Mouse (Mus musculus): ENCODE results near the gene Atl2. TPM values are rescaled to one million over a fixed set of nuclear protein-coding genes. Genes with fewer than 3 reads are reported as not detected.

The Atl2 gene
- polyA plus RNA-seq, 1 experiment from 2014 or later, result 31.7 TPM

- H3K4me3 ChIP-seq, result no peak overlapping the region
- ATAC-seq (ENCODE audit: insufficient number of reproducible peaks, low FRiP score), result no peak
- no peaks in the 10 kb centered on the region for H3K4me1 ChIP-seq (replicated peaks)
- no peaks in the 10 kb centered on the region for H3K9me3 ChIP-seq (replicated peaks)
- no peak overlapping the region for H3K9ac ChIP-seq
- 97% methylated on average over 2 of the region's 2 CpGs for WGBS
- peaks cover 26% of the 10 kb centered on the region for H3K36me3 ChIP-seq
- H3K4me2 ChIP-seq, result no peak overlapping the region
- H3K27ac ChIP-seq (ENCODE audit: poor library complexity, severe bottlenecking), result no peak overlapping the region
- peaks cover 5% of the 10 kb centered on the region; the same call in 1 of the 2 replicates for H3K27me3 ChIP-seq (replicated peaks)
Measured at GRCm38 (mm10) chr17:79846182-79846581, 49.7 kb downstream of the Atl2 start.

- H3K27ac ChIP-seq (ENCODE audit: poor library complexity, severe bottlenecking), result no peak overlapping the region
- H3K9ac ChIP-seq, result no peak overlapping the region
- no peaks in the 10 kb centered on the region for H3K4me1 ChIP-seq (replicated peaks)
- H3K27me3 ChIP-seq (replicated peaks), result peaks cover 5% of the 10 kb centered on the region; the same call in 1 of the 2 replicates
- H3K4me3 ChIP-seq, result no peak overlapping the region
- peaks cover 23% of the 10 kb centered on the region for H3K36me3 ChIP-seq
- H3K9me3 ChIP-seq (replicated peaks), result no peaks in the 10 kb centered on the region
- 77% methylated on average over 2 of the region's 2 CpGs for WGBS
- H3K4me2 ChIP-seq, result no peak overlapping the region
- no peak for ATAC-seq (ENCODE audit: insufficient number of reproducible peaks, low FRiP score)
Measured at GRCm38 (mm10) chr17:79845695-79846094, 50.2 kb downstream of the Atl2 start.

- no peak overlapping the region for H3K27ac ChIP-seq (ENCODE audit: poor library complexity, severe bottlenecking)
Measured at GRCm38 (mm10) chr17:79840254-79841238, 55.4 kb downstream of the Atl2 start.

GRCm38 (mm10) chr17:79836978-79837377 is 58.9 kb downstream of the Atl2 start:
- 50% methylated on average over 7 of the region's 7 CpGs for WGBS
- Histone ChIP-seq H3K27ac (ENCODE audit: poor library complexity, severe bottlenecking) (no peak overlapping the region), H3K9me3 (replicated peaks) (no peaks in the 10 kb centered on the region), H3K4me2 (no peak overlapping the region), H3K4me1 (replicated peaks) (no peaks in the 10 kb centered on the region), H3K9ac (no peak overlapping the region), H3K36me3 (no peaks in the 10 kb centered on the region), H3K27me3 (replicated peaks) (no peaks in the 10 kb centered on the region), H3K4me3 (no peak overlapping the region)
- no peak for ATAC-seq (ENCODE audit: insufficient number of reproducible peaks, low FRiP score)

More at GRCm38 (mm10) chr17:79840254-79841238, 55.4 kb downstream of the Atl2 start:
- no peaks in the 10 kb centered on the region for H3K9me3 ChIP-seq (replicated peaks)
- no peaks in the 10 kb centered on the region for H3K36me3 ChIP-seq
- 42% methylated on average over 7 of the region's 7 CpGs for WGBS
- no peak overlapping the region for H3K4me2 ChIP-seq
- peaks cover 5% of the 10 kb centered on the region; the same call in 1 of the 2 replicates for H3K27me3 ChIP-seq (replicated peaks)
- H3K4me1 ChIP-seq (replicated peaks), result no peaks in the 10 kb centered on the region
- H3K9ac ChIP-seq, result no peak overlapping the region
- no peak for ATAC-seq (ENCODE audit: insufficient number of reproducible peaks, low FRiP score)
- no peak overlapping the region for H3K4me3 ChIP-seq

GRCm38 (mm10) chr17:79835714-79836373 is 60.1 kb downstream of the Atl2 start:
- Histone ChIP-seq H3K4me2 (no peak overlapping the region), H3K27me3 (replicated peaks) (no peaks in the 10 kb centered on the region), H3K9ac (no peak overlapping the region), H3K27ac (ENCODE audit: poor library complexity, severe bottlenecking) (no peak overlapping the region), H3K4me1 (replicated peaks) (no peaks in the 10 kb centered on the region), H3K4me3 (no peak overlapping the region), H3K36me3 (no peaks in the 10 kb centered on the region), H3K9me3 (replicated peaks) (no peaks in the 10 kb centered on the region)
- 54% methylated on average over 5 of the region's 5 CpGs for WGBS
- no peak for ATAC-seq (ENCODE audit: insufficient number of reproducible peaks, low FRiP score)

- ATAC-seq (ENCODE audit: insufficient number of reproducible peaks, low FRiP score), result no peak
- H3K4me1 ChIP-seq (replicated peaks), result no peaks in the 10 kb centered on the region
- no peak overlapping the region for H3K9ac ChIP-seq
- no peaks in the 10 kb centered on the region for H3K9me3 ChIP-seq (replicated peaks)
- H3K36me3 ChIP-seq, result no peaks in the 10 kb centered on the region
- no peak overlapping the region for H3K27ac ChIP-seq (ENCODE audit: poor library complexity, severe bottlenecking)
- no peaks in the 10 kb centered on the region for H3K27me3 ChIP-seq (replicated peaks)
- H3K4me3 ChIP-seq, result no peak overlapping the region
- H3K4me2 ChIP-seq, result no peak overlapping the region
- WGBS, result 50% methylated on average over 1 of the region's 1 CpGs
Measured at GRCm38 (mm10) chr17:79832284-79832683, 63.6 kb downstream of the Atl2 start.

GRCm38 (mm10) chr17:79826482-79827034 is 69.4 kb downstream of the Atl2 start:
- no peak overlapping the region for H3K9ac ChIP-seq
- no peaks in the 10 kb centered on the region for H3K4me1 ChIP-seq (replicated peaks)
- H3K9me3 ChIP-seq (replicated peaks), result no peaks in the 10 kb centered on the region
- no peak overlapping the region for H3K4me3 ChIP-seq
- H3K27me3 ChIP-seq (replicated peaks), result no peaks in the 10 kb centered on the region
- no peaks in the 10 kb centered on the region for H3K36me3 ChIP-seq
- no peak overlapping the region for H3K4me2 ChIP-seq
- WGBS, result 65% methylated on average over 6 of the region's 6 CpGs
- H3K27ac ChIP-seq (ENCODE audit: poor library complexity, severe bottlenecking), result no peak overlapping the region
- no peak for ATAC-seq (ENCODE audit: insufficient number of reproducible peaks, low FRiP score)

GRCm38 (mm10) chr17:79825241-79826030 is 70.5 kb downstream of the Atl2 start:
- no peak overlapping the region for H3K4me3 ChIP-seq
- no peaks in the 10 kb centered on the region for H3K9me3 ChIP-seq (replicated peaks)
- no peak for ATAC-seq (ENCODE audit: insufficient number of reproducible peaks, low FRiP score)
- H3K36me3 ChIP-seq, result no peaks in the 10 kb centered on the region
- 77% methylated on average over 11 of the region's 11 CpGs for WGBS
- H3K27me3 ChIP-seq (replicated peaks), result no peaks in the 10 kb centered on the region
- no peak overlapping the region for H3K9ac ChIP-seq
- H3K4me2 ChIP-seq, result no peak overlapping the region
- no peak overlapping the region for H3K27ac ChIP-seq (ENCODE audit: poor library complexity, severe bottlenecking)
- no peaks in the 10 kb centered on the region for H3K4me1 ChIP-seq (replicated peaks)

GRCm38 (mm10) chr17:79824406-79824805 is 71.5 kb downstream of the Atl2 start:
- Histone ChIP-seq H3K9me3 (replicated peaks) (no peaks in the 10 kb centered on the region), H3K4me2 (no peak overlapping the region), H3K4me1 (replicated peaks) (no peaks in the 10 kb centered on the region), H3K36me3 (no peaks in the 10 kb centered on the region), H3K27me3 (replicated peaks) (no peaks in the 10 kb centered on the region), H3K27ac (ENCODE audit: poor library complexity, severe bottlenecking) (no peak overlapping the region), H3K4me3 (no peak overlapping the region), H3K9ac (no peak overlapping the region)
- no peak for ATAC-seq (ENCODE audit: insufficient number of reproducible peaks, low FRiP score)
- 55% methylated on average over 1 of the region's 1 CpGs for WGBS

- no peak for ATAC-seq (ENCODE audit: insufficient number of reproducible peaks, low FRiP score)
- no peak overlapping the region for H3K27ac ChIP-seq (ENCODE audit: poor library complexity, severe bottlenecking)
- no peaks in the 10 kb centered on the region for H3K9me3 ChIP-seq (replicated peaks)
- no peaks in the 10 kb centered on the region for H3K4me1 ChIP-seq (replicated peaks)
- no peak overlapping the region for H3K9ac ChIP-seq
- no peak overlapping the region for H3K4me3 ChIP-seq
- H3K4me2 ChIP-seq, result no peak overlapping the region
- no peaks in the 10 kb centered on the region for H3K27me3 ChIP-seq (replicated peaks)
- WGBS, result 46% methylated on average over 3 of the region's 3 CpGs
- H3K36me3 ChIP-seq, result no peaks in the 10 kb centered on the region
Measured at GRCm38 (mm10) chr17:79818884-79819283, 77.0 kb downstream of the Atl2 start.

All from heart, embryonic 12.5 days (tissue).